Mouse (Mus musculus): ENCODE data around the gene Masp1.

The Masp1 gene

DNA sequence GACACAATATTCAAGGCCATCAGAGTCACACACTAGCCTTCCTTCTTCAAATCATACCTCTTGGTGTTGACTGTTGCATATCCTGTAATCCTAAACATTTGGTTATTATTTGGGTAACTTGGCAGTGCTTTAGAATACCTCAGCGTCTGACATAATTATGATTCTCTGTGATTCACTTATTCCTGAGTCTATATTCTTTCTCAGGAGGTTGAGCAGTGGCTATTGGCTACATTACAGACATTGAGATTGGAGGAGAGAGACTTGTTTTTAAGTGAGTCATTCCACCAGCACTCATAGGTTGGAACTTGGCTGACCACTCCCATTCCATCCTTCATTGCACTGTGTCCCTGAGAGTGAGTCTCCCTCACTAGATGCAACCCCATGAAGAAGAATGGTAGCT, 7.2 kb downstream of the Masp1 start:
- DNase-seq (ENCODE audit: low read depth, low spot score) = no peak

DNA sequence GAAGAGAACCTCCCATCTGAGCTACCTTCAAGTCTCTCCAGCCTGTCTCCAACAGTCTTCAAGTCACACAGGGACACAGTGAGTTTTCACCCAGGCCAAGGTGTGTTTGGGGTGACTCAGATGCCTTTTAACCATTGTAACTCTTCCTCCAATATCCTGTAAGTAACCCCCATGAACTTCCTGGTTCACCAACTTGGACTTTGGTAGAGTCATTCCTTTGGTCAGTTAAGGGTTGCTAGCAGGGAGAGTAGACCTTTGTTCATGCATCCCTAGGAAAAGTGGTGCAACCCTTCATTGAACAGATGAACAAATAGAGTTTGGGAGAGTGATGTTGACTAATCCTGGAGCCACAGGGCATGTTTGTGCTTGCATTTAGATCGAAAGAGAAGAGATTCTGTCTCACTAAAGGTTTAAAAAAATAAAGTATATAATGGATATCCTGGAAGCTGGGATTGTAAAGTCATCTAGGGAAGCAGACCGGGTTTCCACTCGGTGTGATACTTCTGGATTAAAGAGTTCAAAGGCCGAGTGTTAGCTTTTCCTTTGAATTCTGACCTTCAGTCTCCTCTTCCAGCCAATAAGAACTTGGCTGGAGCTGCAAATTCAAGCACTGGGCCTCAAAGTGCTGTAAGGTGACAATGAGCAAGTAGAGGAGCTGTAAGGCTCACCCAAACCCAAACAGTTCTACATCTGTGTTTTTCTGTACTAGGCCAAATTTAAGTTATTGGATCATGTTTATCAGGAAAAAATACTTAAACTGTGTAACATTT, 9.3 kb downstream of the Masp1 start:
- no peak for DNase-seq (ENCODE audit: low read depth, low spot score)

DNA sequence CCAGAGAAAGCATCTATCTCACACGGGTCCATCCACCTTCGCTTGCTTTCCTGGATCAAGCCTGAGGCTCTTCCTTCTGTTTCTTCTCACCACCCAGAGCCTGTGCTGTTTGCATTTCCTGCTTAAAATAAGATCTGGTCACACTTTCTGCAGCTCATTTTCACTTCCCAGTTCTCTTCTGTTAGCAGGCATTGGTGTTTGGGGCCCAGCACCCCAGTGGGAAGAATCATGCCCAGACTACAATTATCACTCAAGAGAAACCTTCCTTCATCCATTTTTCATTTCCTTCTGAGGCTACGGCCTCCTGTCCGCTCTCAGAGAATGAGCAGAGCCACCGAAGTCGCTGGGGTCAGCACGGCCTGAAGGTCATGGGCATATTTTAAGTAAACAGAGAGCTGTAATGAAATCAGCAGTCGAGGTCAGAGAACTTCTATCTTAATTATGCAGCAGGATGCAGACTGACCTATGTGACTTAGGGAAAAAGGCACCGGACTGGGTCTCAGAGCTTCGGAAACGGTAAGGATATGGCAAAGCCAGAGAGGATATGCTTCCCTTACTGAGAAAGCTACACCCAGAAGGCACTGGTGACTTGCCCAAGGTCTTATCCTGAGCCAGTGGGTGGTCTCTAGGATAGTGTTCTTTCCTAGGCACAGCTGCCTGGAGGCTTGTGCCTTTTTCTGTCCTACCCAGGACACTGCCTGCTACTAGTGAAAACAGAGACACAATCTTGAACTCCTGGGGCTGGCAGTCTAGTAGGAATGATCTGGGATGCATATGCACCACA, 14.5 kb downstream of the Masp1 start:
- DNase-seq (ENCODE audit: low read depth, low spot score) = no peak

DNA sequence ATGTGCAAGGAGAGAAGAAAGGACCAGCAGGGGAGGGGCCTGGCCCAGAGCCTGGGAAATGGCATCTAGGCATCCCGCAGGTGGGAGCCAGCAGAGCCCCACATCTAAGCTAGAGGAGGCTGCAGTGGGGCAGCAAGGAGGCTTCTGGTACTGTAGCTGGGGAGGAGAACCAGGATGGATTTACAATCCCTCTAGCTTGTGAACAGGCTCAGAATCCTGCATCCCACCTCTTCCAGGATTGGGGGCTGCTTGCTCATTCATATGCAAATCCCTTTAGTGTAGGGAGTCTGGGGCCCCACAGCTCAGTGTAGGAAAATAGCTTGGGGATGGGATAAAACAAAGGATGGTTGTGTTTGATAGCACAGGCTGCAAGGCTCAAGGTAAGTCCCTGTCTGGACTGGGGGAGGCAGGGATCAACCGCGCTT, 16.3 kb downstream of the Masp1 start:
- DNase-seq (ENCODE audit: low read depth, low spot score) = no peak

DNA sequence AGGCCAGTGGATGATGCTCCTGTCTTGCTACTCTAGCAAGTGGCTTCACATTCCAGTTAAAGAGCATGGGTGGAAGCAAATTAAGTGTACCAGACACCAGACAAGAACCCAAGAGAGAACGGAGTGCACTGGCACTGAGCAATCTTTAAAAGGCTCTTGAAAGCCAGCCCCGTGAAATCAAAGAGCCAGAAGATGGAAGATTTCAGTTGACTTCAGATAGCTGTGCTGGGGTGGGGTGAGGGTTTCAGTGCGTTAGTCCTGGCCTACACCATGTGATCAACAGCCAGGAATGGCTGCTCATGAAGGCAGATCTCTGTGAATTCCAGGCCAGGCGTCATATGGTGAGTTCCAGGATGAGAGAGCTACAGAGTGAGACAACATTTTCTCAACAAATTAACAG, 17.3 kb downstream of the Masp1 start:
- DNase-seq (ENCODE audit: low read depth, low spot score) = no peak

DNA sequence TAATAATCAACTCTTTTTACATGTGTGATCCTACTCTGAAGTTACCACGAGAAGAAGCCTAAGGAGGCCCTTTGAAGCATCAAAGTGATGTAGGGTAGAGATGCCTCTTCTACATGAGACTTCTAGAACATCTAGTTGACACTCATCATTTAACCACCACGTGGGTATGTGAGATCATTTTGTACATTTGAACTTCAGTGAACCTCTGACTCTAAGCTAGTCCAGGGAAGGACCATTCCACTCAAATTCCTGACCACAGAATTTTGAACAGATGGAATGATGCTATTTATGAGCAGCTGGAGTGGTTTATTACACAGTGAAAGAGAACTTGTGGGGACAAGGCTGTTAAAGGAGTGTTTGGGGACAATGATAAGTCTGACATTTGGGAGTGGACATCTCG, 18.1 kb downstream of the Masp1 start:
- no peak for DNase-seq (ENCODE audit: low read depth, low spot score)

DNA sequence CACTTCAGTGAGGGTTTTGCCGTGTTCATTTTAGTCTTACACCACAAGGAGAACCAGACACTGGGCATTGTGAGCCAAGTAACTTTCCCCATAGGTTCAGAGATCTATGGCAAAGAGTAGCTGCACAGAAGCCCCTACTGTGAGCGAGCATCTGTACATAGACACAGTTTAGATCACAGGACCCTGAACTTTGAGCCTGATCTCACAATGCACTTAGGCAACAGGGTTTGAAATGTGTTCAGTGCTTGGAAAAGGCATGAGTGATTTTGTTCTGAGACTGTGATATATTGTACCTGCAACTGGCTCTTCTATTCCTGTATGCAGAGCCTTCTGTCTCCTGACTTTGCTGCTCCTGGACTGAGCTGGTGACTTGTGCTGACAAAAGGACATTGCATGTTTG, 19.3 kb downstream of the Masp1 start:
- DNase-seq (ENCODE audit: low read depth, low spot score) = no peak

DNA sequence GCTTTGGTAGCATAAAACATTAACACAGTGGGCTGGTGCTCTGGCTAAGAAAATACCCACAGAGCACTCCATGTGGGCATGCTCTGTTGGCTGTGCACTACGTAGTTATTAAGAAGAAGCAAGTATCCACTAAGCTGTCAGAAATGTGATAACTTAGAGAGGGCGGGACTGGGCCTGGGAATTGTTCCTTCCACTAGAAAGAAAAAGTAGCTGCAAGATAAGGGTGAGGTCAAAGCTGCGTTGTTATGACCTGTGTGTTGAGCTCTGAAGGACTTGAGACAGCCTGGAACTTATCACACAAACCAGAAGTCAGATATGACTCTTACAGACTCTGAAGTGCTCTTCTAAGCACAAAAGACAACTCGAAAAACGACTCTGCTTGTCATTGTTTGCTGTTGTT, 20.1 kb downstream of the Masp1 start:
- no peak for DNase-seq (ENCODE audit: low read depth, low spot score)

DNA sequence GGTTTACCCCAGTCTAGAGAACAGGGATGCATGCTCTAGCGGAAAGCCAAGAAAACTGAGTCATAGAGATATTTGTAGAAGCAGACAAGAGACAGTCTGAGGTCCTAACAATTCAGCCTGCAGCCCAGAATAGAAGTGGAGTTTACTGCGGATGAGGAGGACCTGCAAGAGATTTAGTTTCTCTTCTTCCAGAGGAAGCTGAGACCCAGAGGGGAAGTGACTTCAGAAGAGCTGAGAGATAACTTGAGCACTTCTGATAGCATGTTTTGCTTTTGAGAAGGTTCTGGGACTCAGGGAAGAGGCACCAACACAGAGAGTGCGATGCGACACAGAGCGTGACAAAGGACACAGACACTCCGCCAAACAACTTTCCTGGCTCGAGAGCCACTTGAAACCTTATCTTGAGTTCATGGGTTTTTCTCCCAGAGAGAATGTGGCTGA, 21.9 kb downstream of the Masp1 start:
- DNase-seq (ENCODE audit: low read depth, low spot score) = no peak

DNA sequence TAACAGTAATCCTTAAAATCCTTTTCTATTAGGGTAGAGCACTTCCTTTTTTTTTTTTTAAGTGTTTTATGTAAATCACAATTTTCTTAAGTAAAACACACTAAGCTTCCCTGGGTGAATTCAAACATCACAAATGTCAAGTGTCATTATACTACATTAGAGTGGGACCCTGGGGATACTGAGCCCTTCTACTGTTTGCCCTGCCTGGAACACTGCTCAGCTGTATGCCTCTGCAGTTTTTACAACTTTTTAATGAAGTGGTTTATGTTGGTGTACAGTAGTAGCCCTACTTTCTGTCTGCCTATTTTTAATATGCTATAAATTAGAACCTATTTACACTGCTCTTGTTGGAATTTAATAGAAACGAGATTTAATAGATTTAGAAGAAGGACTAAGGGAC, 22.7 kb downstream of the Masp1 start:
- no peak for DNase-seq (ENCODE audit: low read depth, low spot score)

DNA sequence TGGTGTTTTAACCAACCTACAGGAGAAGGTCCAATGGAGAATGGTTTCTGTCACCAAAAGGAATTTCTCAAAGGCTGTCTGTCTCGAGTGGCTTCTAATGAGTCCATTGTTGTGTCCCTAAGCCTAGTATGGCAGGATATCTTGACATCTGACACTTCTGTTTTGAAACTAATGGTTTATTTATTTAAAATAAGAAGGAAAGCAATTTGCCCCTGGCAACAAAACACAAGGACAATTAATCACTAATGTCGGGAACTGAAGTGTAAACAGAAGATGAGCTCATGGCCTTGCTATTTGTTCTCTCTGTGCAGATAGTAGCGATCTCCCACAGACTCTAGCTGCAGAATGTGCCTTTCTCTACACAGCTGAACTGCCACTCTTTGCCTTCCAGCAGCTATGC, 23.2 kb downstream of the Masp1 start:
- no peak for DNase-seq (ENCODE audit: low read depth, low spot score)

DNA sequence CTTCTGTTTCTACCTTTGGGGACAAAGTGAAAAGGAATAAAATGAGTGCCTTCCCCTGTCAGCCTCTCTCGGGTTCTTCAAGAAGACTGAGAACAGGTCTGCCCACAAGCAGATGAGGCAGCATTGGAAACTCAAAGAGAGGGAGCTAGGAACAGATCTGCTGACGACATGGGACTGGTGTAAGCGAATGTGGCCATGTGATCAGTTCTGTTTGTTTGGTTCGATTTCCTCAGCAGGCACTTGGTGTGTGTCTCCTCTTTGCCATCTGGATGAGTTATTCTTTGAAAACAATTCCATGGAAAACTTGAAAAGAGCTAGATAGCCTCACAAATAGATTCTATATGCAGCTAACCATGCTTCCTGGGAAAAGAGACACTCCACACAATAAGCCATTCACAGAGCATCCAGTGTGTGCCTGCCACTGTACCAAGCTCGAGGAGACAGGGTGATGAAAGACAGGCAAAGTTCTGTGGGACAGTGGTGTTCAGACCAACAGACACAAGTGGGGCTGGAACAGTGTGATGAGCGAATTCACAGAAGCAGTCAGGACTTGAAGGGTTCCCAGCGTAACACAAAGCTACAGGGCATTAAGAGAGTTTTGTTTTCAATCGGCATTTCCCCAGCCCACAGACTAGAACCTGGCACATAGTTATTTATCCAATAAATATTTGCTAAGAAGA, 24.2 kb downstream of the Masp1 start:
- no peak for DNase-seq (ENCODE audit: low read depth, low spot score)

DNA sequence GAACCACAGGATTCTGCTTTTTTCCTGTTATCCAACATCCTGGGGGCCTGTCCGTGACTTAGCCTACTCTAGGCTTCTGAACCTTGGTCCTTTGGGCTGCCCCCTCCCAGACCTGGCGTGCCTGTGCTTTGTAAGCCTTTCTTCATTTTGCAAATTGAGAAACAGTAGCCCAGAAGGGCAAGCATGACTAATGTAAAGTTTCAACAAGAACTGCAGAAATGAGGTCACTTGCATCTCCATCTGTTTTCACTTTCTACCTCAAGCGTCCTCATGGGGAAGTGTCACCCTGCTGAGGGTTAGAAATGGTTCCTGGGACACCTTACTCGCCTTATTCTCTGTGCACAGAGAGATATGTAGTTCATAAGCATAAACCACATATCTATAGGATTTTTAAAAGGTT, 27.8 kb downstream of the Masp1 start:
- DNase-seq (ENCODE audit: low read depth, low spot score) = no peak

DNA sequence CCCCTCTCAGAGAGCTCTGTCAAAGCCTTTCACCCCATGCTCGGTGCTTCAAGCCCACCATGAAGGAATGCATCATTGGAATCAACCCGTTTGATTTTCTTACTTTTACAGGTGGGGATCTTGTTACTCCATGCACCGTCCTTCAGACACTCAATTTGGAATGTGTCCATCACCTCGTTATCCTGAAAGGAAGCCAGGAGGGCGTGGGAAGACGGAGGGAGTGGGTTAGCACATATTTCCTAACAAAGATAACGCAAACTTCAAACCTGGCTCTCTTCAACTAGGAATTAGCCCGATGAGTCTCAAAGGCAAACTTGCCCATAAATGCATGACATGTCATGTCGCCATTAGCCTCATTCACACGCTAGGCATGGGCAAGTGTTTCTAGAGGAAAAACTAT, 37.3 kb downstream of the Masp1 start:
- DNase-seq (ENCODE audit: low read depth, low spot score) = no peak

DNA sequence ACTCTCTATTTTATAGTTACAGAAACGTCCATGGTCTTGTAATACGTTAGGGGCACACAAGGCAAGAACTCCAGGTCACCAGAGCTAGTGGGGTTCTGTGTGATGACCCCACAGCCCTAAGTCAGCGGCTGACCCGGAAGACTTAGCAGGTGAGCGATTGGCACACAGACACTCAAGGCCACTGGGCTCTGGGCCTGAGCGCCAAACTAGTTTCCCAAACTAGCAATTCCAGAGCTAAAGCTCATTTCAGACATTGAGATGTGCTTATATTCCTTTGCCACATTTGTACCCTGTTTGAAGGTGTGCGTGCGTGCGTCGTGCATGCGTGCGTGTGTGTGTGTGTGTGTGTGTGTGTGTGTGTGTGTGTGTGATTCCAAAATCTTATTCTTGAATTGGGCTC, 37.8 kb downstream of the Masp1 start:
- DNase-seq (ENCODE audit: low read depth, low spot score) = no peak

DNA sequence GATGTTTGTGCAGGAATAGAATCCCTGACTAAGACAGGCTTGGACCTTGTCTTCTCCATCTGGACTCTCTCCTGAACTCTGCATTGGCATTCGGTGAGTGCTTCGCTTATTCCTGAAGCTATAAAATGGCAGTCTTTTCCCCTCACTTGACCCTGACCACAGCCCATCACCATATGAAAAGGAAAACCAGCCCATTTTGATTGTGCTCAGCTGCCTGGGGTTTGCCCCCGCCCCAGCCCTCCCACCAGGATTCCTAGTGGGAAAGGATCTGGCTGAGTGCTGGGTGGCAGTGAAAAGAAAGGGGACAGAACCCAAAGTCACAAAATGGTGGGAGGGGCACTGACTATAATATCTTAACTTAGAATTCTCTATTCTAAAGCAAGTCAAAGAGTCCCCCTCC, 38.4 kb downstream of the Masp1 start:
- DNase-seq (ENCODE audit: low read depth, low spot score) = no peak

DNA sequence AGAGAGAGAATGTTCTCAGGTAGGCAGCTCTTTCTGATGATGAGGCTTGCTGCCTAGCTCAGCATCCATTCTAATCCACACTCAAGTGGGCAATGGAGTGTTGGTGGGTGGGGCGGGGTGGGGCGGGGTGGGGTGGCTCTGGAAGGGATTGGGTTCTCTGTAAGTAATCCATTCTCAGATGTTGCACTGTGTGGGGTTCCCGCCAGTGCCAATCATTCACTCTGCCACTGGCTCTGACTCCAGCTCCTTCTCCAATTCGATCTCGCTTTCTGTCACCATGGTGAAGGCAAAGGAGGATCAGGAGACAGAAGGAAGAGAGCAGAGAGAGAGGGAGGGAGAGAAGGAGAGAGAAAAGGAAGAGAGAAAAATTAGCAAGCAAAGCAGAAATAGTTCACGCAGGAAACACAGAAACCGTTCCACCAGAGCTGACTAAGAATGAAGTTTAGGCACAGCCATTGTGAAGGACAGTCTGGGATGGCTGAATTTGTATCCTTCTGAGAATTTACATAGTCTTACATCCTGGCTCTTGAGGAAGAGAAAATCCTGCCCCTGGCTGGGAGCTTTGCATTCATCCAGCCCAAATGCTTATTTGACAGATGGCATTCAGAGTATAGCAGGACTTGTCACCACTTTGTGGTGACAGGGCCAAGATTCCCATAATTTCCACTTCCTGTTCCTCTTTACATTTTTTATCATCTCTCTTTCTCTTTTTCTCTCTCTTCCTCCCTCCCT, 40.6 kb downstream of the Masp1 start:
- DNase-seq (ENCODE audit: low read depth, low spot score) = no peak

DNA sequence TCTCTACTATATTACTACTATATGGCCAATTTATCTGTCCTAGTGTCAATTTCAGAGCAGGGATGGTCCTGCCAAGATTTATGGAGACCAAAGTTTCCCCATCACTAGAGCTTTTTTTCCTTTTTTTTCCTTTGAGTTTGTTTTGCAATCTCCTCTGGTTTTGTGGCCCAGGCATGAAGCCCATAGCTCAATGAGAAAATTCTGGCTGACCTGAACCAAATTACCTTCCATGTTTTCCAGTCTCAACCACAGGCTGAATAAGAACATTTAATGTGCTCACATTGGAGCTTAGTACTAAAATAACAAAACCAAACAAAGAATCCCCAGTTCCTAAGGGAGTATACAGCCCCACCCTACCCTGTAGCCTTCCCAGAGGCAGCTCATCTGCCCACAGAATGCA, 44.0 kb downstream of the Masp1 start:
- DNase-seq (ENCODE audit: low read depth, low spot score) = no peak

DNA sequence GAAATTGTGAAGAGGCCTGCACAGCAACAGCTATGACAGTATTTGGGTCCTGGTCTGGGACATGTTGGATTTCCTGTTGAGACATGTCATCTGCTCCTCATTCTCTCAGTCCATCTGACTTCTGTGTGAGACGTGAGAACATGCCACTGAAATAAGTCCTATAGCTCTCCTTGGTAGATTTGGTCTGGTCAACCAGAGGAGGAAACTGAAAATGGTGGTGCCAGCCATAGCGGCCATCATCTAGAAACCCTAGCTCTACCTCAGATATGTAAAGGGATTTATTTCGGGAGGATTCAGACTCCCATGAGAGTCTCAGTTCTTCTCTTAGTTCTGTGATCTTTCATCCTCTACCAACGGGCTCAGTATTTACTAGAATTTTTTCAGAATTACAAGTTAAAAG, 45.0 kb downstream of the Masp1 start:
- no peak for DNase-seq (ENCODE audit: low read depth, low spot score)

DNA sequence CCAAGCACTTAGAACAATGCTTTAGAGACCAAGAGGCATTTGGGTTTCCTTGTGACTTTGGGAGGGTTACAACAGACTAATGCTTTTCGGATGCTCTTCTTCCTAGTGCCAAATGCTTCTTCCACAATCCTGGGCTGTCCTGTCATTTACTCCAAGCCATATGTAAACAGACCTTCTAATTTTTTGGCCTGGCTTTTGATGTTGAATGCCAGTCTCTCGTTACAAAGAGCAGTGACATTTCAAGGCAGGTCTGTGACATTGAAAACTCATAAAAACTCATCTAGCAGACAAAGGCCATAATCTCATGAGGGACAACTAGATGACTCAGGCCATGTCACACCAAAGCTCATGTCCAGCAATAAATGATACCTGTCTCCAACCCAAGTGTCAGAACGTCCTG, 48.6 kb downstream of the Masp1 start:
- no peak for DNase-seq (ENCODE audit: low read depth, low spot score)

DNA sequence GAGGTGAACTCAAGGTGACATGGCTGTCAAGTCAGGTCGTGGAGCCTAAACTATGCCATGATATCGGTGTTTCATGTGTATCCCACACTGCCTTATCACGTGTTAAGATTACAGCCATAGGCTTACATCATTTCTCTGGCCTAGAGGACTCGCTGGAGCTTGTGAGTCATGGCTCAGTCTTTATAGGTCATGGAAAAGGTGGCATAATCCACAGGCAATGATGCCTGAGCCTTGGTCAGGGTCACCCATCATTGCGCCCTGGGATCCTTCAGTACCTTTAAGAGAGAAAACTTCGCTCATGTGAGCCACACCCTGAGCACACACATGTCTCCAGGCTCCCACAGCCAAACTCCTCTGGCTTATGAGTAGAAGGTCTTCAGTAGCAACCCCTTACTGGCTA, 49.1 kb downstream of the Masp1 start:
- DNase-seq (ENCODE audit: low read depth, low spot score) = no peak
